ENCODE assay signal across 8 mouse cellular contexts in the genomic region with DNA sequence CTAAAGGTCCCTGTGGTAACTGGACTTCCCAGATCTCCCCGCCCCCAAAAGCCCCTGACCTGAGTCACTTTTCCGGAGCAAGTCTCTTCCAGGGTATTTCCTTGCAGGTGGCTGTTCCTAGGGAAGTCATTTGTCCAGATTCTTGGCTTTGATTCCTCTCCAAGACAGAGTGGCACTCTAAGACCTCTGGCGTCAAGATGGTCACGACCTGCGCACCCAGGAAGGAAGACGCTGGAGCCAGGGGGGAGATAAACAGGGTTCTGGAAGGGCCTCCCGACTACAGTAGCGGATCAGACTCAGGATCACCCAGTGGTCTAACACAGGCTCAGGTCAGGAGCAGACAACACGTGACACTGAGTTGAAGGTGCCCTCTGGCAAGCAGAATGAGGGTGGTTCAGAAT. TPM values are rescaled to one million over a fixed set of nuclear protein-coding genes. Genes with fewer than 3 reads are reported as not detected.
DNase-seq lines count a peak whose midpoint lies in the region; ATAC-seq lines count a peak whose summit lies in the region.

A gene (minus strand): TSS at position 335 of the 401 bp plus-strand sequence.

- no peaks in the 10 kb centered on the region for H3K36me3 ChIP-seq in embryonic facial prominence, embryonic 15.5 days
- 0 out of 2 replicates have a peak, but pooled peaks cover 5% of the 10 kb centered on the region for H3K36me3 ChIP-seq in hindbrain, embryonic 10.5 days
- H3K36me3 ChIP-seq in macrophage (ENCODE audit: inconsistent target): no peaks in the 10 kb centered on the region

- no peak for ATAC-seq in embryonic facial prominence, embryonic 15.5 days (ENCODE audit: insufficient number of reproducible peaks, low FRiP score, low TSS enrichment, low read depth)

- no peak for DNase-seq in left cerebral cortex, adult 18-20 months (ENCODE audit: low spot score in 2 of 2)
- DNase-seq in left cerebral cortex, adult 11 months (ENCODE audit: low spot score): no peak
- DNase-seq in hindbrain, embryonic 10.5 days (ENCODE audit: low spot score): no peak
- no peak for DNase-seq in layer of hippocampus, postnatal 36 days
- DNase-seq in urinary bladder, postnatal 10 days (ENCODE audit: low spot score): no peak
- DNase-seq in retina, postnatal 1 day: no peak

- peak within 1 kb of the TSS; percentile 80 for H3K27ac ChIP-seq in embryonic facial prominence, embryonic 15.5 days (replicated peaks)
- peak within 1 kb of the TSS; percentile 87 for H3K27ac ChIP-seq in hindbrain, embryonic 10.5 days
- peak within 1 kb of the TSS; percentile 71 for H3K27ac ChIP-seq in macrophage

- no peaks in the 10 kb centered on the region for H3K27me3 ChIP-seq in embryonic facial prominence, embryonic 15.5 days
- peaks cover 4% of the 10 kb centered on the region; the same call in 1 of the 2 replicates for H3K27me3 ChIP-seq in hindbrain, embryonic 10.5 days (ENCODE audit: insufficient read depth, poor library complexity, severe bottlenecking)

- H3K4me3 ChIP-seq in embryonic facial prominence, embryonic 15.5 days (replicated peaks): peak within 1 kb of the TSS; percentile 65
- peak within 1 kb of the TSS; percentile 64 for H3K4me3 ChIP-seq in hindbrain, embryonic 10.5 days
- peak within 1 kb of the TSS; percentile 83 for H3K4me3 ChIP-seq in macrophage (ENCODE audit: inconsistent target)

- H3K79me2 ChIP-seq in macrophage (ENCODE audit: inconsistent target): no peaks in the 10 kb centered on the region; the same call in 1 of the 2 replicates

- 25% methylated on average over 9 of the region's 9 CpGs for WGBS in embryonic facial prominence, embryonic 15.5 days
- 31% methylated on average over 9 of the region's 9 CpGs for WGBS in hindbrain, embryonic 10.5 days
- 81% methylated on average over 9 of the region's 9 CpGs for WGBS in macrophage (ENCODE audit: missing documents)

- peak within 1 kb of the TSS; percentile 47 for H3K9ac ChIP-seq in embryonic facial prominence, embryonic 15.5 days

- no peaks in the 10 kb centered on the region for H3K9me3 ChIP-seq in embryonic facial prominence, embryonic 15.5 days (replicated peaks)
- no peaks in the 10 kb centered on the region for H3K9me3 ChIP-seq in hindbrain, embryonic 10.5 days

- peaks cover 13% of the 10 kb centered on the region for H3K4me1 ChIP-seq in embryonic facial prominence, embryonic 15.5 days
- H3K4me1 ChIP-seq in hindbrain, embryonic 10.5 days (replicated peaks): peaks cover 37% of the 10 kb centered on the region

- H3K4me2 ChIP-seq in embryonic facial prominence, embryonic 15.5 days (replicated peaks): peak within 1 kb of the TSS; percentile 64

RNA-seq across cellular contexts. Expression of the gene that starts here (rescaled TPM):
- 10 to 100 TPM; 30.6 to 31.7 TPM for total RNA-seq in left cerebral cortex, adult 18-20 months (2021)
- polyA plus RNA-seq in embryonic facial prominence, embryonic 15.5 days (2015; fragmentation: Nextera tagmentation; extraction: Ambion mirVana): 27.8 and 30.1 TPM in 2 replicates
- polyA plus RNA-seq in hindbrain, embryonic 10.5 days (2016; fragmentation: Nextera tagmentation; extraction: Ambion mirVana): 14.3 and 14.8 TPM in 2 replicates
- total RNA-seq in layer of hippocampus, postnatal 36 days (2021): 10 to 100 TPM; 28.6 to 30.6 TPM
- total RNA-seq in macrophage (2018; cell fraction: chromatin; rRNA removed): 10 to 100 TPM in 13 of 26 experiments, 1 to 10 TPM in 13; 4.4 to 18.8 (median 10.1) TPM
- total RNA-seq in macrophage (2018; cell fraction: cytosol; rRNA removed): 10 to 100 TPM; 14.7 to 36.7 (median 23.2) TPM
- total RNA-seq in macrophage (2018; cell fraction: nucleus; rRNA removed): 10 to 100 TPM; 11.3 to 47.0 (median 31.8) TPM
- polyA plus RNA-seq in macrophage (2018): 18.4 to 33.2 TPM (median 20.7 TPM) in 3 replicates
